Mouse (Mus musculus) CD4-positive, CD25-positive, alpha-beta regulatory T cell, adult 9 weeks (primary cell): ENCODE measurements around the gene Svs2. TPM values are rescaled to one million over a fixed set of nuclear protein-coding genes. Genes with fewer than 3 reads are reported as not detected.

ENCODE experiments used
- polyA plus RNA-seq: library from polyadenylated mRNA; unstranded; fragments of 100-300 nt; shearing (Covaris generic); gene quantifications from one replicate; pipeline ENCODE4 v1.2.1, GENCODE M21; 2017

Gene Svs2
- not detected for polyA plus RNA-seq

GRCm38 (mm10) chr2:164238366-164238765 is at the start of gene Svs2:
Gene Svs2, minus strand, starts transcription at chr2:164238466.

GRCm38 (mm10) chr2:164278359-164278758 is 40.1 kb upstream of the Svs2 start, which contains the start of gene Svs4:
Gene Svs4, minus strand, starts transcription at chr2:164278459.

GRCm38 (mm10) chr2:164256540-164256939 is 18.3 kb upstream of the Svs2 start, which contains the start of gene Svs3b:
Gene Svs3b, minus strand, starts transcription at chr2:164256640.

GRCm38 (mm10) chr2:164221522-164221921 is 16.7 kb downstream of the Svs2 start, which contains the start of gene Wfdc15b:
Gene Wfdc15b, minus strand, starts transcription at chr2:164221660.

GRCm38 (mm10) chr2:164199626-164200327 is 38.5 kb downstream of the Svs2 start, which contains the start of gene Wfdc15a:
Gene Wfdc15a, minus strand, starts transcription at chr2:164200130.

GRCm38 (mm10) chr2:164190576-164190975 is 47.7 kb downstream of the Svs2 start, which contains the start of gene Wfdc12:
Gene Wfdc12, minus strand, starts transcription at chr2:164190608.

Other genes with a start within 250 kb of the Svs2 start
- 59.6 TPM for gene Ywhab, start 243.5 kb downstream of the Svs2 start, polyA plus RNA-seq
- gene Pabpc1l, start 213.0 kb downstream of the Svs2 start, polyA plus RNA-seq: 1.7 TPM
- gene Stk4, start 168.1 kb downstream of the Svs2 start, polyA plus RNA-seq: 314 TPM
- 123 TPM for gene Tomm34, start 167.3 kb downstream of the Svs2 start, polyA plus RNA-seq
- gene Kcns1, start 67.4 kb downstream of the Svs2 start, polyA plus RNA-seq: not detected
- not detected for gene Wfdc5, start 55.7 kb downstream of the Svs2 start, polyA plus RNA-seq
- gene Wfdc12, start 47.9 kb downstream of the Svs2 start, polyA plus RNA-seq: not detected
- gene Wfdc15a, start 38.3 kb downstream of the Svs2 start, polyA plus RNA-seq: not detected
- not detected for gene Wfdc15b, start 16.8 kb downstream of the Svs2 start, polyA plus RNA-seq
- gene Svs3b, start 18.2 kb upstream of the Svs2 start, polyA plus RNA-seq: not detected
- not detected for gene Svs4, start 40.0 kb upstream of the Svs2 start, polyA plus RNA-seq
- not detected for gene Svs3a, start 50.8 kb upstream of the Svs2 start, polyA plus RNA-seq
- gene Svs6, start 78.3 kb upstream of the Svs2 start, polyA plus RNA-seq: not detected
- not detected for gene Svs5, start 94.3 kb upstream of the Svs2 start, polyA plus RNA-seq
- 5.8 TPM for gene Slpi, start 150.6 kb upstream of the Svs2 start, polyA plus RNA-seq
- not detected for gene Rbpjl, start 164.7 kb upstream of the Svs2 start, polyA plus RNA-seq
- gene Matn4, start 166.7 kb upstream of the Svs2 start, polyA plus RNA-seq: not detected
- 25.2 TPM for gene Sdc4, start 205.4 kb upstream of the Svs2 start, polyA plus RNA-seq
- 18.6 TPM for gene Sys1, start 218.5 kb upstream of the Svs2 start, polyA plus RNA-seq
- not detected for gene Gm20458, start 222.5 kb upstream of the Svs2 start, polyA plus RNA-seq
- gene Trp53tg5, start 235.3 kb upstream of the Svs2 start, polyA plus RNA-seq: not detected
- 4.5 TPM for gene Dbndd2, start 247.6 kb upstream of the Svs2 start, polyA plus RNA-seq